Mouse (Mus musculus) liver, embryonic 14.5 days (tissue): ENCODE data around the gene Lats1. TPM values are rescaled to one million over a fixed set of nuclear protein-coding genes. Genes with fewer than 3 reads are reported as not detected.

Experiments used
- ATAC-seq: fragments of 200-750 bp; cut with Nextera tagmentation; 2 replicates; pipeline ENCODE4 v1.8.0; 2017; ENCODE audit warnings: moderate number of reproducible peaks, mild to moderate bottlenecking, moderate library complexity; ENCODE audit not compliant: insufficient read depth
- DNase-seq, 3 experiments: peaks; one replicate each; pipeline ENCODE4 v3.0.0-alpha.2; 2012 to 2013; ENCODE audit warnings: low read depth in 3 of 3, low spot score in 3 of 3
- H3K27ac ChIP-seq: fragments of 300-500 bp; sonication (generic); 2 replicates; pipeline ENCODE4 v1.5.1; 2014; ENCODE audit warnings: moderate library complexity, mild to moderate bottlenecking, control low read depth, inconsistent platforms
- H3K27me3 ChIP-seq: fragments of 300-500 bp; sonication (generic); 2 replicates; pipeline ENCODE4 v1.6.1; 2014; ENCODE audit warnings: mild to moderate bottlenecking, low read length, moderate library complexity; ENCODE audit not compliant: control insufficient read depth, insufficient read depth
- H3K36me3 ChIP-seq: fragments of 300-500 bp; sonication (generic); replicated peaks from 2 replicates; pipeline ENCODE4 v1.6.1; 2014; ENCODE audit warnings: low read depth; ENCODE audit not compliant: control insufficient read depth, insufficient read depth
- H3K4me1 ChIP-seq, 2 experiments: fragments of 200-500 bp in 1 of 2; fragments of 300-500 bp in 1 of 2; sonication (generic) in 1 of 2; replicated peaks; 2 replicates each; pipeline ENCODE4 v1.6.1; 2012 to 2014; ENCODE audit warnings: antibody characterized with exemption in 1 of 2, inconsistent platforms in 1 of 2, low read length in 1 of 2; ENCODE audit not compliant: control insufficient read depth in 2 of 2, insufficient read depth in 2 of 2
- H3K4me2 ChIP-seq: fragments of 300-500 bp; sonication (generic); 2 replicates; pipeline ENCODE4 v1.6.1; 2014; ENCODE audit warnings: low read depth, mild to moderate bottlenecking, control low read depth, moderate library complexity
- H3K4me3 ChIP-seq, 2 experiments: fragments of 200-500 bp in 1 of 2; fragments of 300-500 bp in 1 of 2; sonication (generic) in 1 of 2; 2 replicates each; pipeline ENCODE4 v1.5.1; 2012 to 2014; ENCODE audit warnings: low read depth in 2 of 2, low read length in 2 of 2, mild to moderate bottlenecking in 2 of 2, control low read depth in 1 of 2, inconsistent platforms in 1 of 2, moderate library complexity in 1 of 2; ENCODE audit not compliant: insufficient read depth in 1 of 2
- H3K9ac ChIP-seq: fragments of 300-500 bp; sonication (generic); replicated peaks from 2 replicates; pipeline ENCODE4 v1.6.1; 2014; ENCODE audit warnings: mild to moderate bottlenecking, control low read depth, moderate library complexity
- H3K9me3 ChIP-seq: fragments of 300-500 bp; sonication (generic); 2 replicates; pipeline ENCODE4 v1.6.1; 2016; ENCODE audit warnings: low read length, mixed read lengths; ENCODE audit not compliant: control insufficient read depth
- CTCF ChIP-seq: IDR thresholded peaks from 2 replicates; pipeline ENCODE4 v1.5.1; 2016; ENCODE audit warnings: antibody characterized with exemption, low read depth, control low read depth
- EP300 ChIP-seq: IDR thresholded peaks from 2 replicates; pipeline ENCODE4 v1.6.1; 2016; ENCODE audit warnings: antibody characterized with exemption, low read depth
- WGBS: fragments of 180-500 bp; shearing (Covaris S2); extraction: QIAGEN DNeasy Blood & Tissue Kit; methylation state at CpG from one replicate; pipeline ENCODE4 v1.1.7; 2014; ENCODE audit not compliant: insufficient replicate concordance; 5-methylcytosine and 5-hydroxymethylcytosine counted together
- polyA plus RNA-seq, 2 experiments: library from polyadenylated mRNA; depleted of rRNA in 1 of 2; stranded (reverse) in 1 of 2; unstranded in 1 of 2; fragments of >200 nt; fragmentation: Nextera tagmentation in 1 of 2; extraction: Ambion mirVana in 1 of 2; gene quantifications; 2 replicates each; pipeline versions ENCODE4 v1.2.1 to v1.2.3; 2012 to 2014

Lats1 gene
- polyA plus RNA-seq, 2 experiments, result 2.8 to 4.7 TPM

- Histone ChIP-seq H3K4me3 (peak overlapping the region; percentile 79 to 81), H3K4me1 (peaks cover 16 to 19% of the 10 kb centered on the region in 2 experiments), H3K4me2 (peak overlapping the region; percentile 98), H3K27me3 (no peaks in the 10 kb centered on the region), H3K27ac (peak overlapping the region; percentile 85), H3K9ac (peak overlapping the region; percentile 90), H3K9me3 (no peaks in the 10 kb centered on the region), H3K36me3 (no peaks in the 10 kb centered on the region)
- ATAC-seq, result peak; percentile 76
- WGBS, result under 1% methylated on average over 43 of the region's 44 CpGs
- DNase-seq, result peak; percentile 61 to 70 (median 65)
- no peak for TF ChIP-seq EP300
Observed at GRCm38 (mm10) chr10:7662471-7663141, 18.4 kb upstream of the Lats1 start.

- Histone ChIP-seq H3K4me1 (peaks cover 16 to 22% of the 10 kb centered on the region in 2 experiments), H3K4me2 (peak overlapping the region; percentile 98), H3K9me3 (no peaks in the 10 kb centered on the region), H3K9ac (peak overlapping the region; percentile 90), H3K36me3 (no peaks in the 10 kb centered on the region), H3K27me3 (no peaks in the 10 kb centered on the region), H3K27ac (peak overlapping the region; percentile 85), H3K4me3 (peak overlapping the region; percentile 79 to 81)
- peak; percentile 78 to 84 (median 78) for DNase-seq
- ATAC-seq, result peak; percentile 90
- under 1% methylated on average over 64 of the region's 64 CpGs for WGBS
- TF ChIP-seq CTCF, result no peak
- 0 out of 2 replicates have a peak, but pooled peaks have one; percentile 4 for TF ChIP-seq EP300
Observed at GRCm38 (mm10) chr10:7663159-7664026, 17.6 kb upstream of the Lats1 start.

DNA sequence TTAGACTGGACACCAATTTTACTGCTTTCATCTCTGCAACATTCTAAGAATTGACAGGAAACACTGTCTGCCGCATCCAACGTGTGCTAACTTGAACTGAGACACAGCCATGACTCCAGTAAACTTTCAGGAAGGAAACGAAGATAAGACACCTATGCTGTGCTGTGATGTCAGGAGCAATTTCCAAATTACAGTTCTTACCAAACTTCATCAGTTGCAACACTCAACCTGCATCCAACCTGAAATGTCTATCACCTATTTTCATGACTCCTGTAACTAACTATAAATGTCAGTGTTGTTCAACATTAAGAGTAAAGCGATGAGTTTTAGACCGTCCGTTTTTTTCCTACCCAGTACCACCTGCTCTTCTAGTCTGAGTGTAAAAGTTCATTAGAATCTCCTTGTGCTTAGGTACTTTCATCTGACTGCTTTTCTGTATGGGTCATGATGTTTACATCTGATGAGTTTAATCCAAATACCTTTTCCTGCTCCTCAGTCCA is 16.9 kb upstream of the Lats1 start:
- WGBS, result 36% methylated on average over 6 of the region's 6 CpGs
- ATAC-seq (no peak), DNase-seq (no peak)
- Histone ChIP-seq H3K4me1 (peaks cover 16 to 20% of the 10 kb centered on the region in 2 experiments), H3K27me3 (no peaks in the 10 kb centered on the region), H3K36me3 (no peaks in the 10 kb centered on the region), H3K9me3 (no peaks in the 10 kb centered on the region), H3K4me3 (peak overlapping the region; percentile 79 to 81), H3K27ac (peak overlapping the region; percentile 85), H3K4me2 (peak overlapping the region; percentile 98), H3K9ac (peak overlapping the region; percentile 90)
- TF ChIP-seq EP300 (no peak), CTCF (no peak)

DNA sequence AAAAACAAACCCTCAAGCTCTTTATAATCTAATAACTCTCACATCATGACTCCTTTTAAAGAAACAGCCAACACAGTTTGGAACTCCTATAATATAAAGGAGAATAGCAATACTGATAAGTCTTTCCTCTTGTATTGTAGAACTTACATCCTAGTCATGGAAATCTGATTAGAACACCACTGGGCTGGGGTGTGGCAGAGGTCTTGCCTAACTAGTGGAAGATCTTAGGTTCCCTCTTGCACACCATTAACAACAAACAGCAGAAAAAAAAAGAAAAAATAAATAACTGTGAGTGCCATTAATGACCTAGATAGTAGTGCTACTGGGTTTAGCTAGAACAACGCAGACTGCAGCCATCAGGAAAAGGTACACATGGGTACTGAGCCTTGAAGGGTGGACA is 16.1 kb upstream of the Lats1 start:
- WGBS, result 77% methylated on average over 1 of the region's 1 CpGs

More for the DNA sequence above, 16.1 kb upstream of the Lats1 start:
- peaks cover 16 to 20% of the 10 kb centered on the region in 2 experiments for H3K4me1 ChIP-seq
- TF ChIP-seq CTCF, result no peak
- no peak for TF ChIP-seq EP300
- no peaks in the 10 kb centered on the region for H3K9me3 ChIP-seq
- ATAC-seq (no peak), DNase-seq (no peak)
- no peak overlapping the region for H3K4me3 ChIP-seq
- peaks cover 3% of the 10 kb centered on the region for H3K36me3 ChIP-seq
- H3K27me3 ChIP-seq, result no peaks in the 10 kb centered on the region
- no peak overlapping the region for H3K27ac ChIP-seq
- no peak overlapping the region for H3K4me2 ChIP-seq
- no peak overlapping the region; the same call in 1 of the 2 replicates for H3K9ac ChIP-seq
